Mouse (Mus musculus) erythroid progenitor cell, adult 5-6 weeks (primary cell): ENCODE data around the gene G3bp1. TPM values are rescaled to one million over a fixed set of nuclear protein-coding genes. Genes with fewer than 3 reads are reported as not detected.

ENCODE experiments used
- ATAC-seq: replicated peaks from 2 replicates; pipeline ENCODE4 v1.8.0; 2016; ENCODE audit warnings: moderate number of reproducible peaks, mild to moderate bottlenecking, moderate TSS enrichment, inconsistent platforms; ENCODE audit not compliant: poor library complexity, low FRiP score, severe bottlenecking
- total RNA-seq, 2 experiments: library from RNA; stranded (forward) in 1 of 2; stranded (reverse) in 1 of 2; fragments of 150-400 nt in 1 of 2; fragments of 186-747, 209-891 nt in 1 of 2; gene quantifications; 2 replicates each; pipeline versions ENCODE4 v1.2.3 to v1.2.4; 2015 to 2017; ENCODE audit warnings: low replicate concordance in 2 of 2

G3bp1 gene
- total RNA-seq, 2 experiments from 2014 or later: 22.5 to 27.7 TPM

- peak; percentile 97 for ATAC-seq
These were observed 8.4 kb upstream of the G3bp1 start, which contains the start of gene Atox1 for GRCm38 (mm10) chr11:55461019-55461645. TSS of gene Atox1 (minus strand) at chr11:55461239.

- ATAC-seq: no peak
These were observed 7.3 kb upstream of the G3bp1 start for GRCm38 (mm10) chr11:55462149-55462548.

GRCm38 (mm10) chr11:55464707-55465106 lies 4.8 kb upstream of the G3bp1 start:
- ATAC-seq: no peak

- no peak for ATAC-seq
These were observed 4.3 kb upstream of the G3bp1 start for GRCm38 (mm10) chr11:55465177-55465576.

- no peak for ATAC-seq
These were observed 1.5 kb upstream of the G3bp1 start for GRCm38 (mm10) chr11:55468012-55468411.

- ATAC-seq: peak; percentile 54
These were observed 856 bp upstream of the G3bp1 start for GRCm38 (mm10) chr11:55468611-55469047.

- no peak for ATAC-seq
These were observed 622 bp downstream of the G3bp1 start for GRCm38 (mm10) chr11:55469923-55470691.

GRCm38 (mm10) chr11:55470761-55471160 lies 1.3 kb downstream of the G3bp1 start:
- ATAC-seq: no peak

- ATAC-seq: no peak
These were observed 2.0 kb downstream of the G3bp1 start for GRCm38 (mm10) chr11:55471467-55471866.

- ATAC-seq: no peak
These were observed 3.7 kb downstream of the G3bp1 start for GRCm38 (mm10) chr11:55473219-55473618.

GRCm38 (mm10) chr11:55485443-55485842 lies 16.0 kb downstream of the G3bp1 start:
- ATAC-seq: no peak

- no peak for ATAC-seq
These were observed 26.7 kb downstream of the G3bp1 start for GRCm38 (mm10) chr11:55496158-55496557.

- peak; percentile 70 for ATAC-seq
These were observed 28.4 kb downstream of the G3bp1 start for GRCm38 (mm10) chr11:55497885-55498284.

- ATAC-seq: no peak
These were observed 32.6 kb downstream of the G3bp1 start for GRCm38 (mm10) chr11:55501955-55502531.

GRCm38 (mm10) chr11:55502886-55503285 lies 33.4 kb downstream of the G3bp1 start:
- no peak for ATAC-seq

- no peak for ATAC-seq
These were observed 36.0 kb downstream of the G3bp1 start for GRCm38 (mm10) chr11:55505485-55505884.

- no peak for ATAC-seq
These were observed 41.9 kb downstream of the G3bp1 start for GRCm38 (mm10) chr11:55511374-55511773.

- no peak for ATAC-seq
These were observed 48.2 kb downstream of the G3bp1 start for GRCm38 (mm10) chr11:55517666-55518065.

GRCm38 (mm10) chr11:55518806-55519674 lies 49.6 kb downstream of the G3bp1 start:
- ATAC-seq: 0 out of 2 replicates have a peak, but pooled peaks have one; percentile 49

- ATAC-seq: no peak
These were observed 61.3 kb downstream of the G3bp1 start for GRCm38 (mm10) chr11:55530741-55531140.
